Mouse (Mus musculus) monocyte, adult 5-6 weeks (primary cell): Measurements from ENCODE around the gene Mrpl51. TPM values are rescaled to one million over a fixed set of nuclear protein-coding genes. Genes with fewer than 3 reads are reported as not detected.

Experiments
- ATAC-seq: fragments of 153-309, 156-312 bp; replicated peaks from 2 replicates; pipeline ENCODE4 v1.8.0; 2017; ENCODE audit warnings: mild to moderate bottlenecking; ENCODE audit not compliant: low TSS enrichment, insufficient number of reproducible peaks, severe bottlenecking, poor library complexity, low FRiP score
- total RNA-seq: library from RNA; stranded (forward); fragments of 200-1000, 200-491, 200-594 nt; gene quantifications from 3 replicates; pipeline ENCODE4 v1.2.3, GENCODE M21; 2017

The Mrpl51 gene
- total RNA-seq, 1 experiment from 2014 or later: 25.9 TPM

DNA sequence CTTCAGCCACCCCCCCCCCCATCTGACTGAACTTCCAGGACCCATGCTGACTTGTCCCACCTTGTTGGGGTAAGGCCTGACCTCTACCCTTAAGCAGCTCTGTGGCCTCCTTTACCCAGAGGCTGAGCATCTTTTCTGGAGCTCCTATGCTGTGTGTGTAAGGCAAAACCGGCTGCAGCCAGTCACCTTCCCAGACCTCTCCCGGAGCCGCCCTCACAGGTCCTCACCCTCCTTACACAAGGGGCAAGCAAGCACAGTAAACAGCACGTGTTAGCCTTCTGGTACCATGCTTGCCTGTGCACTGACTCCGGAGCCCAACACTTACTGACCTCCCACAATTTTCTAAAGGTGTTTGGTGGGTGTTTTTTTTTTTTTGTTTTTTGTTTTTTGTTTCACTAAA lies 16.1 kb upstream of the Mrpl51 start:
- ATAC-seq: no peak

DNA sequence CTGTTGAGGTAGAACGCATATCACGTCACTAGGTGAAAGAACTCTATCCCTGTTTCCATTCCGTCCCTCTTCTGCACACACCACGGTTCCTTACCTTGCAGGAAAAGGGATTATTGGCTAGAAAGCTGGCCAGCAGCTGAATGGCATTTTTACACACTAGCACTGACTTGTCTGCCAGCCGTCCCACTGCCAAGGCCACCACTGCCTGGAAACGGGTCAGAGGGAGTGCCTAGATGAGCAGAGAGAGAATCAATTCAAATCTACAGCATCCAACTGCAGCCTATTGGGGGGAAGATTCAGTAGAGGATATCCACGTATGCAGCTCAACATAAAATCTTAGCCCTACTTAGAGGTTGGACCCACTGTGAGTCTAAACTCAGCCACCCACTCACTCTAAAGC lies 12.0 kb upstream of the Mrpl51 start:
- ATAC-seq: no peak

DNA sequence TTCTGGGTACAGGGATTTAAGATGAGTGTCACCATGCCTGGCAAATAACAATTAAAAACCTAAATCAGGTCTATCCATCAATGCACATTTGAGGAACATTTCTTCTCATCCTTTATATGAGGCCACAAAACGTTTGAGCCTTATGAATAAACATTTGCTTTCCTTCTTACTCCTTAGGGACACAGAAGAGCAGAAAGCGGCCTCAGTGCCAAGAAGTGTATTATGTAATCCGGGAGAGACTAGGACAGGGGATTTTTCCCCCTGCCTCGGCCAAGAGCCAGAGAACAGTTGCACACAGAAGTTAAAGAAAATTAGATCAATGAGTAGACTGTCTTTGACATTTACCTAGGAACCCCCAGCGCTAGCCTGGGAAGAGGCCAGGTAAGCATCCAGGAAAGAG lies 9.5 kb upstream of the Mrpl51 start:
- ATAC-seq: no peak

DNA sequence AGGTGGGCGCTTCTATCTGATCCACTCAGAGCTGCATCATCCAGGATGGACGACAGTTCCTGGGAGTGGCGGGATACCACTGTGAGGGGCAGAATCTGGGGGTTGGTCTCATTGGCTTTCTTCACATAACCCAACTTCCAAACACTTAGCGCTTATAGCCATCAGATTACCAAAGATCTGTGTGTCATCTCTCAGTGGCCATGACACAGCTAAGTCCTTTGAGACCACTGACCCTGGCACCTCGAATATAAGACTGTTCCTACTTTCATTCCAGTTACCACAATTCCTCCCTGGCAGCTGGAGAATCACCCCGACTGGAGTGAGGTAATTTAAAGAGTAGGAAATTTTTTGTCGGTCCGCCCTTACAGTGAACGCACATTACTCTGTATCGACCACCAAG lies 5.4 kb upstream of the Mrpl51 start:
- ATAC-seq: no peak

DNA sequence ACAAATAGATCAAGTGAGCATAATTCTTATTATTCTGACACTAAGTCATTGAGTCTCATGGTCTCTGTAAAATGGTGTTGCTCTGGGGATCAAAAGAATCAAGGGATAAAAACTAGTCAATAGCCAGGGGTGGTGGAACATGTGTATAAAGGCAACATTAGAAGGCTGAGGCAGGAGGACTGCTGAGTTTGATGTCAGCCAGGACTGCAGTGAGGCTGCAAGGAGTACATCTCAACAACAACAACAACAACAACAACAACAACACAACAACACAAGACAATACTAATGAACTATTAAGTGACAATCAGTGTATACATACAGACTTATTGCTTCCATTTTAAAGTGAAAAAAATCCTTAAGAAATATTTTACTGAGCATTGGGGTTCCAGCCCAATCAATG lies 785 bp upstream of the Mrpl51 start:
- ATAC-seq: no peak

DNA sequence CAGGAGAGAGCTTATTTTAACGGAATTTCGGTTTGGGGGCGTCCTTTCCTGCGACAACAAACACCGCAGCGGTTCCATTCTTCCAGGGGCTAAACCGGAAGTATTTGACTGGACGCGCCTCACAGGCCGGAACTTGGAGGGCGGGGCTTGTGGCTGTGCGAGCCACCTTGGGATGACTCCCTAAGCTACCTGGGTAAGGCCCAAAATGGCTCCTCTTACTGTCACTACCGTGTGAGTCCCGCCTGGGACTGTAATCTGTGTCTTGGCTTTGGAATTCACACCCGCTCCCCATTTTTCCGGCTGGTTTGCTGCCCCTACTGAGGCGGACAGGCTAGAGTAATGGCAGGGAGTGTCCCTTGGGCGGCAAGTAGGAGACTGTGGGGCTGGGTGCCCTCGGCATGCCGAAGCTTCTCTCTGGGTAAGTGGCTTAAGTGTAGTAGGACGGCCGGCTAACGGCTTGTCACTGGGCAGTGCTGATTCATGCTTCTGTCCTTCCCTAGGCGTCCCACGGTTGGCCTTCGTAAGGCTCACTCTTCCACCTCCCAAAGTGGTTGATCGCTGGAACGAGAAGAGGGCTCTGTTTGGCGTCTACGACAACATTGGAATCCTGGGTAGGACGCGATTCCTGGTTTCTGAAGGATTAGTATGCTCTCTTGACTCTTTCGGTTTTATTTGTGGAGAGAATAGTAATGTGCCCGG lies 564 bp downstream of the Mrpl51 start:
- peak; percentile 80 for ATAC-seq

DNA sequence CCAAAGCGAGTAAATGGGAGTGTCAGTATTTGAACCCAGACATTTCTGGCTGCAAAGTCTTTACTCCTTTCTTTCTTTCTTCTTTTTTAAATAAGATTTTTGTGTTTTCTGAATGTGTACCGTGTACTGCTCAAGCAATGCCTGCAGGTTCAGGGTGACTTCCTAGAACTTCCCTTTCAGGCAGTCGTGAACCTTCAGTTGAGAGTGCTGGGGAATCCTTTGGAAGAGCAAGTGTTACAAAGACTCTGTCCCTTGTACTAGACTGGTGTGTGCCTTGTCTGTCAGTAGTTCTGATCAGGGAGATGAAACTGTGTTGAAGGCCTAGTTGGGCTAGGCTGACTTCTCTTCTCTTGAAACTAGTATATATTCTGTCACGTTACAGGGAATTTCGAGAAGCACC lies 1.2 kb downstream of the Mrpl51 start:
- no peak for ATAC-seq

DNA sequence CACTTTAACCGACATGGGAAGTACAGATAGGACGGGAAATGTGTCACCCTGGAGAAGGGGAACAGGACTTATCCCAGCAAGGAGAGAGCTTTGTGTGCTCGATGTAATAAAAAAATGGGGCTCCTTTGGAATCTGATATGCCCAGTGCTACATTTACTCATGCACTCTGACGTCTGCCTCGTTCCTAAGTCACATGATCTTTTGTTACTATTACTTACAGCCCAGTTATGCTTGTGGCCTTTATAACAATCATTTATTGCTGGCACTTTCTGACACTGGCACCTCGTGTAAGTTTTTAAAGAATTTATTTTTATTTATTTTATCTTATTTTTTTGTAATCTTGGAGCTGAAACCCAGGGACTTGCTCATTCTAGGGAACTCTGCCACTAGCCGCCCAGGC lies 1.8 kb downstream of the Mrpl51 start:
- no peak for ATAC-seq

DNA sequence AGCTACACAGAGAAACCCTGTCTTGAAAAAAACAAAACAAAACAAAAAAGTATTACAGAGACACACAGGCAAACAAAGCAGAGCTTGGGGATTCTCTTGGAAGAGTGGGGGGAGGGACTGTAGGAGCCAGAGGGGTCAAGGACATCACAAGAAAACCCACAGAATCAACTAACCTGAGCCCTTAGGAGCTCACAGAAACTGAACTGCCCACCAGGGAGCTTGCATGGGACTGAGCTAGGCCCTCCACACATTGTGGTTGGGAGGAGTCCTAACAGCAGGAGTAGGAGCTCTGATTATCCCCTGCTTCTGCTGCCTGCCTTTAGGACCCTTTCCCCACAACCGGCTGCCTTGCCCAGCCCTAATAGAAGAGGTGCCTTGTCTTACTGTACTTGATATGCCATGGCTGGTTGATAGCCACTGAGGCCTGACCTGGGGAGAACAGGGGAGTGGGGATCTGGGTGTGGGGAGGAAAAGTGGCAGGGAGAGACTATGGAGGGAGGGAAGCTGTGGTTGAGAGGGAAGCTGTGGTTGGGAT lies 4.0 kb downstream of the Mrpl51 start:
- no peak for ATAC-seq

DNA sequence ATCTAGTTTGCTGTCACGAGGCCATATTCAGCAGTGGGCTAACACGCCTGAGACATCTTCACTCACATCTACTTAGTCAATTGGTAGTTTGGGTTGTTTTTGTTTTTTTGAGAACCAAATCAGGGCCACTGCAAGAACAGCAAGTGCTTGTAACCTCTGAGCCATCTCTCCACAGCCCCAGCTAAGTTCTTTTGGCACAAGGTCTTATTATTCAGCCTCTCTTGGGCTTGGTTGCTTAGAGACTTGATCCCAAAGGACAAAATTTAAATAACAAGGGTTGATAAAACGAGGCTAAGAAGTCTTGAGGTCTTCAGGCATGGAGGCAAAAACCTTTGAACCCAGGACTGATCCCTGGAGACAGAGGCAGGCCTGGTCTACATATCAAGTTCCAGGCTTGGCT lies 4.7 kb downstream of the Mrpl51 start:
- ATAC-seq: no peak

DNA sequence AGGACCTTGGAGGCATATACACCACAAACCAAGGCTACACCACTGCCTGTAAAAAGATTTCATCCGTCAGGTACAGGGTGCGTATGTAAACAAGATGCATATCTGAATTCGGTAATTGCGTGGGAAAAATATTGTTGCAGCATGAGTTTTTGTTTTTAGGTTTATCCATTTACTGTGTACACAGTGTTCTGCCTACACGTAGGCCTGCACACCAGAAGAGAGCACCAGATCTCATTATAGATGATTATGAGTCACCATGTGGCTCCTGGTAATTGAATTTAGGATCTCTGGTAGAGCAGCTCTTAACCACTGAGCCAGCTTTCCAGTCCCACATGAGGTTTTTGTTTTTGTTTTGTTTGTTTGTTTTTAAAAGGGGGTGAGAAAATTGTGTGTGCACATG lies 5.6 kb downstream of the Mrpl51 start:
- ATAC-seq: no peak

DNA sequence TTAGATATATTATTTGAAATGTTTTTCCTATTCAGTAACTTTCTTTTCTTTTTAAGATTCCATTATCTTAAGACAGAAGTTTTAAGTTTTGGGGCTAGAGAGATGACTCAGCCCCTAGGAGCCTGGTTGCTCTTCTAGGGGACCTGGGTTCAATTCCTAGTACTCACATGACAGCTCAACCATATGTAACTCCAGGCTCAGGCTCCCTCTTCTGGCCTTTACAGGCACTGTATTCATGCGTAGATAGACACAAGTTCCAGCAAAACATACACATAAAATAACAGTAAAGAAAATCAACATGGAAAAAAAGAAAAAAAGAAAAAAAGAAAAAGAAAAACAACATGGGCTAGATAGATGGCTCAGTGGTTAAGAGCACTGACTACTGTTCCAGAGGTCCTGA lies 18.8 kb downstream of the Mrpl51 start:
- ATAC-seq: no peak

DNA sequence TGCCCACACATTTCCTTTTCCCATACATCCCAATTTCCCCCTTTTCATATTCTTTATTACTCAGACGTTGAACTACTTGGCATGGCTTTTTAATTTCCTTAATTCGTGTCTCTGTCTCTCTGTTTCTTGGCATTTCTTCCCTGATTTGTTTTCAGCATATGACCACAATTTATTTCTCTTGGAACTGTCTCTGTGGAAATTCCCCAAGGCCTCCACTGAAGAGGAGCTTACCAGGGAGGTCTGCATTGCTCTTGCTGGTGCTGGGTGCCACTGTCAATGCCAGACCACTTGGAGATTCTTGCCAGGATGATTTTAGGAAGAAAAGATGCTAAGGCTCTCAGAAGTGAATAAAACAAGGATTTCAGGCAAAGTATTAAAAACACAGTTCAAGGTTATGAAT lies 21.0 kb downstream of the Mrpl51 start:
- ATAC-seq: no peak

DNA sequence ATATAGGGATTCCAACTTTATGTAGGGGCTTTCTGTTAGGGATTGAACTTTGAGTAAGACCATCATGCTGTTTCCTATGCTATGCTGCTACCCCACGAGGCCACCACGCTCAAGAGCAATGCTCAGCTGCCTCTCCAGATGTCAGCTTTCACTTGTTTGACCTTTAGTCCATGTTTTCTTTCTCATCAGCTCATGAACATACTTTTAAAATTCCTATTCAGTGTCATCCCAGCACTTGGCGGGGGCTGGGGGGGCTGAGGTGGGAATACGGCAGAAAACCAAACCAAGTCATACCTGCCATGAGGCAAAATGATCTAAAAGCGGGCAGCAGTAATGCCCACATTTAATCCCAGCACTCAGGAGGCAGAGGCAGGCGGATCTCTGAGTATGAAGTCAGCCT lies 21.5 kb downstream of the Mrpl51 start:
- ATAC-seq: no peak

DNA sequence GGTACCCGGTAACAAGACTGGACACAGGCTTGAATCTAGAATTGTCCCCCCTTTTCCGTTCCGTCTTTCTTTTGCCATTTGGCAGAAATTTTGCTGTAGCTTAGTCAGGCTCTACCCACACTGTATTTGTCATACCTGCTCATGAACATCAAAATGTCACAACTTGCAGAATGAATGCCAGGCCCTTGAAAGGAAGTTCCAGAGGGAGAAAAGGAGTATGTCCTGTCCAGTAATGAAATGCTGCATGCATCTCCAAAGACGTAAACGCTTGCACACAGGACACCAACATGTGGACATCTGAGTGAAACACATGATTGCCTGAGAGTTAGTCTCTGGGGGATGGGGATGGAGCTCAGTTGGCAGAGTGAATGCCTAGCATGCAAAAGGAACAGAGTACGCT lies 22.1 kb downstream of the Mrpl51 start:
- no peak for ATAC-seq

DNA sequence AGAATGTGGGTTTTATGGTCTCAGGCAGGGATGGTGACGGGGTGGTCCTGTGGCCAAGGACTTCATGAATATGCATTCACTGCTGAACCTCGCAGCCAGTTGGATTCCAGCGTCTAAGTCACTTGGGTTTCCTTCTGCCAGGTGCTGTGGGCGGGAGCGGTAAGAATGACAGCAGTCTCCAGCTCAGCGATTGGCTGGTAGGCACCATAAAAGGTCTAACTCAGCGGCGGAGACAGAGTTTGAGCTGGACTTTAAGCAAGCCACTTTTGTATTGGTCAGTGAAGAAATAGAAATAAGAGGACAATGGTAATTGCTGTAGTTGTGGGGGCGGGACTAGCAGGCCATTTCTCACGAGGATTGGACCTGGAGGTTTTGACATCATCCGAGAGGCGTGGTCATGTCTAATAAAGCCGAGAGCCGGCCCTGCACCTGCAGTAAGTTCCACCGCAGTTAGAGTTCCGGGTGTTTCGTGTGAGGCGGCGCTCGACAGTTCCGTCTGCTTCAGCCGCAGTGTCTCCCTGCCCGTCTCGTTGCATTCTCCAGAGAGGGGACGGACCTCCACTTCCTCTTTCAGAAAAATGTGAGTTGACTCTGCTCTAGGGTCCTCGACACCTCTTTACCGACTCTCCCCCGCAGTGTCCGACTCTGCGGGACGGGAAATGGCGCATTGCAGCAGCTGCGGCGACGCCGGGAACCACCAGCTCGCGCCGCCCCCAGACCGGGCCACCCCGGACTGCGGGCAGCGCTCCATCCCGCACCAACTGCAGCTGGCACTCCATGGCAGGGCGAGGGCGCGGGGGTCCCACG lies 23.8 kb downstream of the Mrpl51 start, which contains the start of gene Vamp1:
Gene Vamp1, plus strand, starts transcription at position 404 of the 807 bp plus-strand sequence.
- peak; percentile 96 for ATAC-seq

DNA sequence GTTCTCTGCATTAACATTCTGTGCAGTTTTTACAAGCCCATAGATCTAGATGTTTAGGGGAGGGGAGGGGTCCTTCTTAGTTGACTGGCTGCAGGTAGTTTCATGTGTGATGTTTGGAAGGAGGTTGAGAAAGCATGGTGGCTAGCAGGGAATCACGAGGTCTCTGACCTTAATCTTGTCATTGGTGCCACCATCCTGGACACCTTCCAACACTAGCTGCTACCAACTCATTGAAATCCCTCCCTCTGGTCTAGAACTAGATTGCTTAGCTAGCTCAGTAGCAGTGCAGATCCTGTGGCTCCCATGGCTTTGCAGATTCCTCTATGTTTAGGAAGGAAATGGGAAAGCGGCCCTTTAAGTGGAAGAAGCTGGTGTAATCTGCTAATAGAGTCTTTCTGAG lies 25.3 kb downstream of the Mrpl51 start:
- ATAC-seq: no peak

DNA sequence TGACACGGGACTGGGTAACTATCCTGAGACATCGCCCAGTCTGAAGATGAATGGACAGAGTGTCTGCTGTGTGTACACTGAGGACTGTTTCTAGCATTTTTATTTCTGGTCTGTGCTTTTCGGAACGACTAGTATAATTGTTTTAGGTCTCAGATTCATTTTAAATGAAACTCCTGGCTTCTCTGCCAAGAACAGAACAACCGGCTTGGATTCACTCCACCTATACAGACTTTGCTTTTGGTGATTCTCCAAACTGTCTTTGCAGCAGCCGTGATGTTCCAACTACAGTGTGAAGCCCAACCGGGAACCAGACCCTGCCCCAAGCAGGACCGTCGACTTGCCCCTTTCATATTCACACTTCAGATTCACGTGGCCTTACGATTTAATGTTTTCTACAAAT lies 26.3 kb downstream of the Mrpl51 start:
- no peak for ATAC-seq

DNA sequence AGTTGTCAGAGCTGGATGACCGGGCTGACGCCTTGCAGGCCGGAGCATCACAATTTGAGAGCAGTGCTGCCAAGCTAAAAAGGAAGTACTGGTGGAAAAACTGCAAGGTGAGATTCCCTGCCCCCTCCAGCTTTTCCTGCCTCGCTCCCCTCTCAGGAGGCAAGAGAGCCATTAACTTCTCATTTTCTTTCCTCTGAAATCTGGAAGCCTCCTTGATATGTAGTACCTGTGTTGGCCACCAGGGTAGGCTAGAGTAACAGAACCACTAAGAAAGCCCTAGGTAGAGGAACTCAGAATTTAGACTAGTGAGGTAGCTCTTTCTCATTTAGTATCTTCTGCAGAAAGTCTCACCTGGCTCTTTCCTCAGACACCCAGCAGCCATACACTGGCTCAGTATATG lies 27.4 kb downstream of the Mrpl51 start:
- peak; percentile 44 for ATAC-seq

DNA sequence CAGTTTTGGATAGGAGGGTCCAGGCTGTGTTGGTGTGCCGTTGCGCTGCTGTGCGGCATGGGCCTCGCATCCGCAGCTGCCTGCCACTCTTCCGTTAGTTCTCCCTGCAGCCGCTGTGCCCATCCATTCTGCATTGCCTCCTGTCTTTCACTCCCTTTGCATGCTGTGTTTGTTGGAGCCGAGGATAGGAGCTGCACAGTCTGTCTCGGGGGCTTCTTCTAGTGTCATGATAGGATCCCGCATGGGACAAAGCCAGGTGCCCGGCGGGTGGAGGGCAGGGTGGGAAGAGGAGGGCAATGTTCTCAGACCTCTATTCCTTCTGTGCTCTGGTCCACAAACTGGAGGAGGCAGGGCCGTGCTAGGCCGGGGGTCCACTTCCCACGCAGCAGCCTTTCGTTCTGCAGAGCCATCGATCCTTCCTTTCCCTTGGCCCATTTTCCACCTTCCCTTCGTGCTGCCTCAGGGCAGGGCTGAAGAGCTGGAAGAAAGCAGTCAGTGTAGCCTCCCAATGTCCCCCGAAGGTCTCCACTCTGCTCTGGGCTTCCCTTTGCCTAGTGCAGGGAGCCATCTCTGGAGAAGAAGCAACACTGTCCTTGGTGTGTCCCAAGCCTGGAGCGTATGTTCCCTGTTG lies 29.6 kb downstream of the Mrpl51 start:
- ATAC-seq: no peak
